Comparison of ENCODE assay signal across 9 mouse cellular contexts in the genomic region with DNA sequence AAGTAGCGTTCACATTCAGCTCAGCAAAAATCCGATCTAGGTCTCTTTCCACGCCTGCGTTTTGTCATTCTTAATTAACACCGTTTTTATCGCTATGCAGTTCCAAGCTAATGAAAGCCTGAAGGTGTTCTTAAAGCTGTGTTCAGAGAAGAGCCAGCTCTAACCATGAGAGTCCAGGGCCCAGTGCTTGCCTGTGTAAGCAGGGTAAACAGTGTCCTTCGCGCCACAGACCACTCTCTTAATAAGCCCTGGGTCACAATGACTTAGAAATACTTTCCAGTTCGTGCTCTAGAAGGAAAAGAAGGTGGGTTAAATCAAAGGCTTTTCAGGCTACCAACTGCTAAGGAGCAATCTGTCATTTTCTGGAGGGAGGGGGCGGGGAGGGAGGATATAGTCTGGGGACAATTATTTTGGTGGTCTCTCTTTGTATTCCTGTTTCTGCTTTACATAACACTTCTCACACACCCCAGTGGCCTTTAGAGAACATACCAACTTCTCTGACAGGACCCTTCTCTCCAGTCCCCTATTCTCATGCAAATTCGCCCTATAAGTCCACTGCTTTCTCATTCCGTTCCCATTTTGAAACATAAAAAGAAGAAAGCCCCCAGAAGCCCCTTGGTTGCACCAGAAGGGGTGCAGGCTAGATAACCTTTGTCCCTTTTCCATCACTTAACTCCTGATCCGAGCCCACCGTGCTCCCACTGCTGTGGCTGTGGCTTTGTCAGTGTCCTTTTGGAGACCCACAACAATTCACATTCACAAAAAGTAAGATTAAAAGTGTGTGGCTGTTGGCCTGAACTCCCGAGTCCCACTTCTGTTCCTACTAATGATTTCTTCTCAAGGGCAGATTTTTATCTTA.
DNase-seq lines count a peak whose midpoint lies in the region; ATAC-seq and TF ChIP-seq lines count a peak whose summit lies in the region.
"Had no signal": no experiment of that assay in that cellular context is flagged by ENCODE, and none has a peak within 500 bp of the region (broad histone marks: within the 10 kb centered on the region; RNA-seq: fewer than 3 reads in every experiment).

No protein-coding gene starts in this region.

- H3K27me3 ChIP-seq in embryonic facial prominence, embryonic 10.5 days (replicated peaks; ENCODE audit: low read depth, poor library complexity, severe bottlenecking), result no peaks in the 10 kb centered on the region
- H3K27me3 ChIP-seq in hindbrain, embryonic 15.5 days, result no peaks in the 10 kb centered on the region
- no peaks in the 10 kb centered on the region for H3K27me3 ChIP-seq in neural tube, embryonic 12.5 days (replicated peaks)
- H3K27me3 ChIP-seq: CH12.LX had no signal

- peaks cover 2% of the 10 kb centered on the region; the same call in 1 of the 2 replicates for H3K9me3 ChIP-seq in embryonic facial prominence, embryonic 10.5 days
- no peaks in the 10 kb centered on the region for H3K9me3 ChIP-seq in hindbrain, embryonic 15.5 days
- 0 out of 2 replicates have a peak, but pooled peaks cover 3% of the 10 kb centered on the region for H3K9me3 ChIP-seq in neural tube, embryonic 12.5 days

- H3K4me1 ChIP-seq in embryonic facial prominence, embryonic 10.5 days, result peaks cover 18% of the 10 kb centered on the region
- H3K4me1 ChIP-seq in hindbrain, embryonic 15.5 days (replicated peaks), result peaks cover 16% of the 10 kb centered on the region
- H3K4me1 ChIP-seq in neural tube, embryonic 12.5 days, result peaks cover 12% of the 10 kb centered on the region; the same call in 1 of the 2 replicates

- H3K4me2 ChIP-seq in hindbrain, embryonic 15.5 days, result peak overlapping the region; percentile 53
- peak overlapping the region; percentile 52 for H3K4me2 ChIP-seq in neural tube, embryonic 12.5 days (replicated peaks)

- peak; percentile 58 for ATAC-seq in hindbrain, embryonic 15.5 days (ENCODE audit: low FRiP score, low read depth)
- peak; percentile 75 for ATAC-seq in neural tube, embryonic 12.5 days (ENCODE audit: low FRiP score, low read depth)
- ATAC-seq in frontal cortex, adult (ENCODE audit: low TSS enrichment), result no peak

- H3K27ac ChIP-seq in layer of hippocampus, adult 2 months, result no peak overlapping the region
- peak overlapping the region; percentile 76 for H3K27ac ChIP-seq in embryonic facial prominence, embryonic 10.5 days (replicated peaks)
- no peak overlapping the region for H3K27ac ChIP-seq in hindbrain, embryonic 15.5 days (replicated peaks)
- no peak overlapping the region for H3K27ac ChIP-seq in neural tube, embryonic 12.5 days

- H3K9ac ChIP-seq in hindbrain, embryonic 15.5 days, result 0 out of 2 replicates have a peak overlapping the region, but pooled peaks have one; percentile 11
- H3K9ac ChIP-seq in neural tube, embryonic 12.5 days, result peak overlapping the region; percentile 26; the same call in 1 of the 2 replicates

- whole genome bisulfite sequencing in embryonic facial prominence, embryonic 10.5 days, result 31% methylated on average over 15 of the region's 15 CpGs
- 12% methylated on average over 15 of the region's 15 CpGs for WGBS in hindbrain, embryonic 15.5 days
- 18% methylated on average over 15 of the region's 15 CpGs for WGBS in neural tube, embryonic 12.5 days

- H3K36me3 ChIP-seq in embryonic facial prominence, embryonic 10.5 days (replicated peaks), result no peaks in the 10 kb centered on the region
- no peaks in the 10 kb centered on the region for H3K36me3 ChIP-seq in hindbrain, embryonic 15.5 days
- no peaks in the 10 kb centered on the region for H3K36me3 ChIP-seq in neural tube, embryonic 12.5 days

- DNase-seq in layer of hippocampus, adult 2 months (ENCODE audit: low spot score in 2 of 2), result no peak
- DNase-seq in layer of hippocampus, adult 18-20 months (ENCODE audit: low spot score in 2 of 2), result no peak
- peak; percentile 28 for DNase-seq in embryonic facial prominence, embryonic 10.5 days (ENCODE audit: low spot score)
- DNase-seq in thymus, postnatal 25 days, result no peak
- no peak for DNase-seq in ovary, postnatal 14 days (ENCODE audit: low spot score)

- no peak for TF ChIP-seq CTCF in layer of hippocampus, adult 2 months (conservative IDR thresholded peaks at IDR 0.05)

- H3K4me3 ChIP-seq in layer of hippocampus, adult 2 months, result peak overlapping the region; percentile 36
- H3K4me3 ChIP-seq in embryonic facial prominence, embryonic 10.5 days, result peak overlapping the region; percentile 35
- peak overlapping the region; percentile 23 for H3K4me3 ChIP-seq in hindbrain, embryonic 15.5 days
- H3K4me3 ChIP-seq in neural tube, embryonic 12.5 days, result no peak overlapping the region
